Mouse (Mus musculus): ENCODE measurements around the gene Numbl.
"Not testable (repeated sequence)": the region's sequence is repeated elsewhere in the genome, so short reads cannot be mapped to it uniquely, and the experiment has no call there.

Numbl gene

GRCm38 (mm10) chr7:27258205-27258899 is at the start of gene Numbl:
TSS of gene Numbl (plus strand) at chr7:27258433.
- peak; percentile 89 for DNase-seq (ENCODE audit: low read depth, low spot score)

GRCm38 (mm10) chr7:27212626-27213025 is 45.6 kb upstream of the Numbl start:
- DNase-seq (ENCODE audit: low read depth, low spot score): no peak

- DNase-seq (ENCODE audit: low read depth, low spot score): no peak
Measured at GRCm38 (mm10) chr7:27218586-27218985, 39.6 kb upstream of the Numbl start.

- DNase-seq (ENCODE audit: low read depth, low spot score): no peak
Measured at GRCm38 (mm10) chr7:27219937-27220336, 38.3 kb upstream of the Numbl start.

- no peak for DNase-seq (ENCODE audit: low read depth, low spot score)
Measured at GRCm38 (mm10) chr7:27221939-27222338, 36.3 kb upstream of the Numbl start.

GRCm38 (mm10) chr7:27222538-27222937 is 35.7 kb upstream of the Numbl start:
- no peak for DNase-seq (ENCODE audit: low read depth, low spot score)

GRCm38 (mm10) chr7:27224877-27225575 is 33.2 kb upstream of the Numbl start:
- DNase-seq (ENCODE audit: low read depth, low spot score): no peak

GRCm38 (mm10) chr7:27227276-27227675 is 31.0 kb upstream of the Numbl start:
- no peak for DNase-seq (ENCODE audit: low read depth, low spot score)

- no peak for DNase-seq (ENCODE audit: low read depth, low spot score)
Measured at GRCm38 (mm10) chr7:27227676-27228075, 30.6 kb upstream of the Numbl start.

GRCm38 (mm10) chr7:27228281-27228821 is 29.9 kb upstream of the Numbl start, which contains the start of gene Itpkc:
TSS of gene Itpkc (minus strand) at chr7:27228661.
- peak; percentile 84 for DNase-seq (ENCODE audit: low read depth, low spot score)

- no peak for DNase-seq (ENCODE audit: low read depth, low spot score)
Measured at GRCm38 (mm10) chr7:27228865-27229264, 29.4 kb upstream of the Numbl start.

GRCm38 (mm10) chr7:27230781-27231180 is 27.5 kb upstream of the Numbl start:
- DNase-seq (ENCODE audit: low read depth, low spot score): no peak

- no peak for DNase-seq (ENCODE audit: low read depth, low spot score)
Measured at GRCm38 (mm10) chr7:27231693-27232331, 26.4 kb upstream of the Numbl start.

GRCm38 (mm10) chr7:27232781-27233281 is 25.4 kb upstream of the Numbl start, which contains the start of gene Coq8b:
TSS of gene Coq8b (plus strand) at chr7:27233023.
- DNase-seq (ENCODE audit: low read depth, low spot score): peak; percentile 81

- no peak for DNase-seq (ENCODE audit: low read depth, low spot score)
Measured at GRCm38 (mm10) chr7:27233300-27233699, 24.9 kb upstream of the Numbl start.

- DNase-seq (ENCODE audit: low read depth, low spot score): no peak
Measured at GRCm38 (mm10) chr7:27235726-27236125, 22.5 kb upstream of the Numbl start.

- DNase-seq (ENCODE audit: low read depth, low spot score): no peak
Measured at GRCm38 (mm10) chr7:27237527-27237926, 20.7 kb upstream of the Numbl start.

GRCm38 (mm10) chr7:27238568-27238967 is 19.7 kb upstream of the Numbl start:
- no peak for DNase-seq (ENCODE audit: low read depth, low spot score)

GRCm38 (mm10) chr7:27243211-27243610 is 15.0 kb upstream of the Numbl start:
- DNase-seq (ENCODE audit: low read depth, low spot score): no peak

GRCm38 (mm10) chr7:27244088-27244487 is 14.1 kb upstream of the Numbl start:
- not testable (repeated sequence) for DNase-seq (ENCODE audit: low read depth, low spot score)

- no peak for DNase-seq (ENCODE audit: low read depth, low spot score)
Measured at GRCm38 (mm10) chr7:27249146-27249545, 9.1 kb upstream of the Numbl start.

- DNase-seq (ENCODE audit: low read depth, low spot score): no peak
Measured at GRCm38 (mm10) chr7:27249928-27250327, 8.3 kb upstream of the Numbl start.
